Mouse (Mus musculus) adrenal gland (tissue): Measurements from ENCODE around the gene Lsm6.

Experiments used
- intact Hi-C: fragments of 180-260 bp; cut with DNase I; formaldehyde crosslinking; loops from one replicate; pipeline ENCODE4 v1.15.1; 2025

Lsm6 gene

GRCm38 (mm10) chr8:78808439-78808838 is 12.5 kb downstream of the Lsm6 start:
- intact Hi-C loops: no loop called here

GRCm38 (mm10) chr8:78807283-78807682 is 13.7 kb downstream of the Lsm6 start:
- intact Hi-C loops: no loop called here

GRCm38 (mm10) chr8:78806006-78806405 is 14.9 kb downstream of the Lsm6 start:
- intact Hi-C loops: no loop called here

GRCm38 (mm10) chr8:78801201-78801600 is 19.7 kb downstream of the Lsm6 start:
- intact Hi-C loops: no loop called here

GRCm38 (mm10) chr8:78798671-78799070 is 22.3 kb downstream of the Lsm6 start:
- intact Hi-C loops: no loop called here

- intact Hi-C loops: no loop called here
Observed at GRCm38 (mm10) chr8:78797985-78798384, 23.0 kb downstream of the Lsm6 start.

- intact Hi-C loops: no loop called here
Observed at GRCm38 (mm10) chr8:78793231-78793630, 27.7 kb downstream of the Lsm6 start.

- intact Hi-C loops: no loop called here
Observed at GRCm38 (mm10) chr8:78776816-78777215, 44.1 kb downstream of the Lsm6 start.

- intact Hi-C loops: no loop called here
Observed at GRCm38 (mm10) chr8:78771256-78771655, 49.7 kb downstream of the Lsm6 start.

- intact Hi-C loops: no loop called here
Observed at GRCm38 (mm10) chr8:78770584-78770983, 50.4 kb downstream of the Lsm6 start.

GRCm38 (mm10) chr8:78765556-78765955 is 55.4 kb downstream of the Lsm6 start:
- intact Hi-C loops: no loop called here

- intact Hi-C loops: no loop called here
Observed at GRCm38 (mm10) chr8:78764976-78765375, 56.0 kb downstream of the Lsm6 start.

- intact Hi-C loops: no loop called here
Observed at GRCm38 (mm10) chr8:78759139-78759538, 61.8 kb downstream of the Lsm6 start.

GRCm38 (mm10) chr8:78754986-78755385 is 66.0 kb downstream of the Lsm6 start:
- intact Hi-C loops: no loop called here
